8 mouse cellular contexts compared by ENCODE assay signal in genomic region chr5:34565545-34566283, GRCm38 (mm10). TPM values are rescaled to one million over a fixed set of nuclear protein-coding genes. Genes with fewer than 3 reads are reported as not detected.
DNase-seq lines count a peak whose midpoint lies in the region; ATAC-seq and TF ChIP-seq lines count a peak whose summit lies in the region.
"Had no signal": no experiment of that assay in that cellular context is flagged by ENCODE, and none has a peak within 500 bp of the region (broad histone marks: within the 10 kb centered on the region; RNA-seq: fewer than 3 reads in every experiment).

No protein-coding gene starts in this region.

- WGBS in forebrain, embryonic 15.5 days = 55% methylated on average over 7 of the region's 7 CpGs
- WGBS in heart, postnatal 0 days = 12% methylated on average over 7 of the region's 7 CpGs
- 20% methylated on average over 7 of the region's 7 CpGs for WGBS in liver, embryonic 12.5 days (ENCODE audit: insufficient replicate concordance)

- no peak overlapping the region for H3K9ac ChIP-seq in forebrain, embryonic 15.5 days (replicated peaks)
- no peak overlapping the region for H3K9ac ChIP-seq in heart, postnatal 0 days (replicated peaks; ENCODE audit: low read depth, low read length)
- peak overlapping the region; percentile 60 for H3K9ac ChIP-seq in liver, embryonic 12.5 days
- H3K9ac ChIP-seq: neural tube, embryonic 12.5 days had no signal

- no peaks in the 10 kb centered on the region for H3K9me3 ChIP-seq in forebrain, embryonic 15.5 days
- H3K9me3 ChIP-seq in heart, postnatal 0 days (replicated peaks; ENCODE audit: control insufficient read depth, low read length) = no peaks in the 10 kb centered on the region
- no peaks in the 10 kb centered on the region for H3K9me3 ChIP-seq in liver, embryonic 12.5 days (replicated peaks)
- H3K9me3 ChIP-seq: neural tube, embryonic 12.5 days had no signal

- ATAC-seq in forebrain, embryonic 15.5 days (replicated peaks) = peak; percentile 54
- ATAC-seq in heart, postnatal 0 days (ENCODE audit: insufficient read depth, low read depth) = peak; percentile 85
- ATAC-seq in liver, embryonic 12.5 days = peak; percentile 86

- no peak overlapping the region for H3K4me3 ChIP-seq in forebrain, embryonic 15.5 days
- no peak overlapping the region for H3K4me3 ChIP-seq in heart, postnatal 0 days (ENCODE audit: low read depth, low read length)
- H3K4me3 ChIP-seq in liver, embryonic 12.5 days = 0 out of 2 replicates have a peak overlapping the region, but pooled peaks have one; percentile 15
- H3K4me3 ChIP-seq: neural tube, embryonic 12.5 days had no signal

- peaks cover 28% of the 10 kb centered on the region for H3K36me3 ChIP-seq in forebrain, embryonic 15.5 days
- peaks cover 16% of the 10 kb centered on the region for H3K36me3 ChIP-seq in heart, postnatal 0 days (replicated peaks; ENCODE audit: control insufficient read depth, insufficient read depth, low read length)
- peaks cover 25% of the 10 kb centered on the region for H3K36me3 ChIP-seq in liver, embryonic 12.5 days

- H3K27me3 ChIP-seq in forebrain, embryonic 15.5 days = no peaks in the 10 kb centered on the region
- H3K27me3 ChIP-seq in heart, postnatal 0 days (ENCODE audit: control insufficient read depth, insufficient read depth, low read length) = no peaks in the 10 kb centered on the region
- H3K27me3 ChIP-seq in liver, embryonic 12.5 days (replicated peaks) = no peaks in the 10 kb centered on the region
- H3K27me3 ChIP-seq: neural tube, embryonic 12.5 days had no signal

- peaks cover 12% of the 10 kb centered on the region; the same call in 1 of the 2 replicates for H3K4me1 ChIP-seq in forebrain, embryonic 15.5 days
- peaks cover 19% of the 10 kb centered on the region; the same call in 1 of the 2 replicates for H3K4me1 ChIP-seq in heart, postnatal 0 days (ENCODE audit: control insufficient read depth, insufficient read depth)
- peaks cover 57% of the 10 kb centered on the region for H3K4me1 ChIP-seq in liver, embryonic 12.5 days
- H3K4me1 ChIP-seq: neural tube, embryonic 12.5 days had no signal

- no peak for TF ChIP-seq CTCF in heart, postnatal 0 days (IDR thresholded peaks at IDR 0.05; ENCODE audit: low read depth)

- no peak for TF ChIP-seq EP300 in heart, postnatal 0 days (IDR thresholded peaks at IDR 0.05; ENCODE audit: low read depth)

- no peak overlapping the region for H3K4me2 ChIP-seq in forebrain, embryonic 15.5 days (replicated peaks)
- peak overlapping the region; percentile 11; the same call in 1 of the 2 replicates for H3K4me2 ChIP-seq in heart, postnatal 0 days (ENCODE audit: low read depth, low read length)
- peak overlapping the region; percentile 55 for H3K4me2 ChIP-seq in liver, embryonic 12.5 days
- H3K4me2 ChIP-seq: neural tube, embryonic 12.5 days had no signal

- DNase-seq in ovary, postnatal 14 days (ENCODE audit: low spot score) = peak; percentile 57
- no peak for DNase-seq in ovary, adult 18-20 months (ENCODE audit: low spot score)
- peak; percentile 79 for DNase-seq in heart, postnatal 0 days (ENCODE audit: low spot score)
- DNase-seq in skeletal muscle tissue, adult 2 months (ENCODE audit: low read depth, low spot score) = peak; percentile 87
- DNase-seq in cerebellum, adult 9-11 months = no peak

- peak overlapping the region; percentile 66 for H3K27ac ChIP-seq in forebrain, embryonic 15.5 days (replicated peaks)
- peak overlapping the region; percentile 77 for H3K27ac ChIP-seq in heart, postnatal 0 days (ENCODE audit: low read depth)
- H3K27ac ChIP-seq in liver, embryonic 12.5 days = peak overlapping the region; percentile 86
- H3K27ac ChIP-seq: neural tube, embryonic 12.5 days had no signal

RNA-seq across cellular contexts. Expression of gene Add1, which starts 7.8 kb away (rescaled TPM):
- polyA plus RNA-seq in forebrain, embryonic 15.5 days (2015; fragmentation: Nextera tagmentation; extraction: Ambion mirVana) = 205 and 222 TPM in 2 replicates
- total RNA-seq in heart, postnatal 0 days (2014; rRNA removed; ENCODE audit: low replicate concordance) = 203 and 246 TPM in 2 replicates
- polyA plus RNA-seq in heart, postnatal 0 days (2015; fragmentation: Nextera tagmentation; extraction: Ambion mirVana) = 100 and 104 TPM in 2 replicates
- 164 and 166 TPM in 2 replicates for polyA plus RNA-seq in liver, embryonic 12.5 days (2016; fragmentation: Nextera tagmentation; extraction: Ambion mirVana)

RNA-seq across cellular contexts. Expression of gene Sh3bp2, which starts 40.1 kb away (rescaled TPM):
- polyA plus RNA-seq in forebrain, embryonic 15.5 days (2015; fragmentation: Nextera tagmentation; extraction: Ambion mirVana) = 21.2 and 24.4 TPM in 2 replicates
- 5.3 and 8.2 TPM in 2 replicates for total RNA-seq in heart, postnatal 0 days (2014; rRNA removed; ENCODE audit: low replicate concordance)
- 1.5 and 1.6 TPM in 2 replicates for polyA plus RNA-seq in heart, postnatal 0 days (2015; fragmentation: Nextera tagmentation; extraction: Ambion mirVana)
- polyA plus RNA-seq in liver, embryonic 12.5 days (2016; fragmentation: Nextera tagmentation; extraction: Ambion mirVana) = 4.0 and 5.0 TPM in 2 replicates

RNA-seq across cellular contexts. Expression of gene Tnip2, which starts 51.9 kb away (rescaled TPM):
- polyA plus RNA-seq in forebrain, embryonic 15.5 days (2015; fragmentation: Nextera tagmentation; extraction: Ambion mirVana) = 6.4 and 7.0 TPM in 2 replicates
- 11.9 and 15.3 TPM in 2 replicates for total RNA-seq in heart, postnatal 0 days (2014; rRNA removed; ENCODE audit: low replicate concordance)
- polyA plus RNA-seq in heart, postnatal 0 days (2015; fragmentation: Nextera tagmentation; extraction: Ambion mirVana) = 9.1 and 11.9 TPM in 2 replicates
- 7.4 and 10.9 TPM in 2 replicates for polyA plus RNA-seq in liver, embryonic 12.5 days (2016; fragmentation: Nextera tagmentation; extraction: Ambion mirVana)

Comparison
In these comparisons a context has a peak if more than half of its experiments do, and no peak if none do; other contexts are left out.
1. DNase-seq: peak in ovary, postnatal 14 days (single experiment), heart, postnatal 0 days (single experiment) and skeletal muscle tissue, adult 2 months (single experiment); none in ovary, adult 18-20 months (single experiment) and cerebellum, adult 9-11 months (single experiment).
2. Peak in every context shown above with its lines, with median percentiles within 50 percentile points of each other: ATAC-seq and H3K27ac ChIP-seq.